Mouse (Mus musculus): ENCODE measurements around the gene Adam12. TPM values are rescaled to one million over a fixed set of nuclear protein-coding genes. Genes with fewer than 3 reads are reported as not detected.

Gene Adam12
- polyA plus RNA-seq, 1 experiment from 2014 or later, result 6.3 TPM

DNA sequence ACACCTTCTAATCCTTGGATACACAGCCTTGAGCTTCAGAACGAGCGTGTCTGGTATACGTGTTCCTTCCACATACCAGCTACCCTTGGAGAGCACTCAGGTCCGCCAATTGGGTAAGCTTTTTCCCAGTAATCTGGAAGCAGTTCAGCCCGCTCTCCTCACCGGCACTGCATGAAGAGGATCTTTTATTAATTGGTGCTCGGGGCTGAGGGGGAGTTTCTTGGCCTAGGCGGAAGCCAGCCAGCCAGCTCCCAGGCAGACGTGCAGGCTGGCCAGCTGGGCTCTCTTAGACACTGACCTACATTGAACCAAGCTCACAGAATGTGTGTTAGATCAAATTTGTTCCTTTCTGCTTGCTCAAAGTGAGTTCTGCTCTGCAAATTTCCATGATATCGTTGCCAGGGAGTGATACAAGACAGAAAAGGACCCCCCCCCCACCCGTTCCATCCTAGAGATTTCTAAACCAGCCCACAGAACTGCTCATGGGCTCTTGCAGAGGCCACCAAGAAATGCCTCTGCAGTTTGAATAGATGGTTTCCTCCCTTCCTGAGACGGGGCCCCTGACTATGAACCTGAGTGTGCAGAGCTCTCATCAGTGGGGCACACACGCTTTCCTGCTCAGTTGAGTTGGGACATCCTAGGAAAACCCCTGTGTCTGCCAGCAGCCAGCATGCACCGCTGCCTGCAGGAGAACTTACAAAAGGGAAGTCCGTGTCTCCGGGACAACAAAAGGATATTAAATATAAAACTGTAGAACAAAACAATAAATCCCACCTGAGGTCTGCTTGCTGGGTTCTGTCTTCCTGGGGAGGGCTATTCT lies 205.5 kb downstream of the Adam12 start:
- Histone ChIP-seq H3K4me3 (replicated peaks) (no peak overlapping the region), H3K4me1 (0 out of 2 replicates have a peak, but pooled peaks cover 10% of the 10 kb centered on the region), H3K9ac (no peak overlapping the region), H3K9me3 (no peaks in the 10 kb centered on the region), H3K4me2 (no peak overlapping the region), H3K27me3 (replicated peaks) (no peaks in the 10 kb centered on the region), H3K27ac (peak overlapping the region; percentile 63), H3K36me3 (no peaks in the 10 kb centered on the region)
- peak; percentile 62; the same call in 1 of the 2 replicates for ATAC-seq (ENCODE audit: insufficient read depth, low FRiP score, low read depth)
- WGBS, result 37% methylated on average over 16 of the region's 16 CpGs

DNA sequence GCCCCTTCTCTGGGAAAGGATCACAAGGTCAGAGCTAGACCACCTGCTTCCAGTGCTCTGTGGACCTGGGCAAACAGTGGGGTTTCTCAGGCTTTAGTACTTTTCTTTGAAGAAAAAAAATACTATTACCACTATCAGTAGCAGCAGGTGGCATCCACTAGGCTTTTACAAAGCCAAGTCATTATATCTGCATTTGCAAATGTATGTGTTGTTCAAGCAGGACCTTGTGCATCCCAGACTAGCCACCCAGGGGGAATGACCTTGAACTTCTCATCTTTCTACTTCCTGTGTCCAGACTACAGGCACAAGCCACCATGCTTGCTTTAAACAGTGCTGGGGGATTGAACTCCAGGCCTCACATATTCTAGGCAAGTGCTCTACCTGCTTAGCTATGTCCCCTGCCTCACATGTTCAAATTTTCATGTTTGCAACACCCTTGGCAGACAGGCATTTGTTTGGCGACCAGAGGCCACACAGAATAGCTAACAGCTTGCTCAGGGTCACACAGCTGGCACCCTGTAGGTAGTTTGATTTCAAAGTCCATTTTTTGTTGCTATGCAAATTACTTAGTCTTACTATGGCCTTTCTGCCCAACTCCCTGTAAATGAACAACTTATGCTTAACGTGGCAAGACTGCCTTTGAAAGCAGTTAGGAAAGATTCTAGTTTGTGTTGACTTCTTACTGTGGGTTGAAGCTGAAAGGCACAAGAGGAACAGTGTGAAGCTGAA lies 209.6 kb downstream of the Adam12 start:
- Histone ChIP-seq H3K4me3 (replicated peaks) (no peak overlapping the region), H3K9ac (no peak overlapping the region), H3K27me3 (replicated peaks) (no peaks in the 10 kb centered on the region), H3K9me3 (no peaks in the 10 kb centered on the region), H3K36me3 (no peaks in the 10 kb centered on the region), H3K4me1 (0 out of 2 replicates have a peak, but pooled peaks cover 4% of the 10 kb centered on the region), H3K4me2 (no peak overlapping the region), H3K27ac (no peak overlapping the region)
- peak; percentile 52; the same call in 1 of the 2 replicates for ATAC-seq (ENCODE audit: insufficient read depth, low FRiP score, low read depth)
- WGBS, result 53% methylated on average over 2 of the region's 2 CpGs

DNA sequence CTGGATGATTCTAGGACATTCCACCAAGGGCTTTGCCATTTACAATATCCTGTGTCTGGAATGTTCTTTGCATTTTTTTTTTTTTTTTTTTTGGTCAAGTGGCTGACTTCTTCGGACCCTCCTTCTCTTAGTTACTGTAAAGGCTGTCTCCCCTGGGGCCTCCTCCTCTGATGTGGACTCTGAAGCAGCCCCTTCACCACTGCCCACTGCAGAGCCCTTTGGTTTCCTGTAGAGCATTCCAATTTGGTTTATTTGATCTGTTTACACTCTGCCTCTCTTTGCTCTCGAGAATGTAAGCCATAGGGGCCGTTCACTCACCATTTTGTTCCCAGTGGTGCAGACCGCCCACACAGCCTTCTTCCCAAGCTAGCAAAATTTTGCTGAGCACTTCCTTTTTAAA lies 216.7 kb downstream of the Adam12 start:
- Histone ChIP-seq H3K9me3 (no peaks in the 10 kb centered on the region), H3K36me3 (no peaks in the 10 kb centered on the region), H3K4me1 (peaks cover 4% of the 10 kb centered on the region; the same call in 1 of the 2 replicates), H3K27ac (no peak overlapping the region), H3K27me3 (replicated peaks) (no peaks in the 10 kb centered on the region), H3K4me2 (no peak overlapping the region), H3K9ac (no peak overlapping the region), H3K4me3 (replicated peaks) (no peak overlapping the region)
- no peak for ATAC-seq (ENCODE audit: insufficient read depth, low FRiP score, low read depth)
- WGBS, result 32% methylated on average over 4 of the region's 4 CpGs

DNA sequence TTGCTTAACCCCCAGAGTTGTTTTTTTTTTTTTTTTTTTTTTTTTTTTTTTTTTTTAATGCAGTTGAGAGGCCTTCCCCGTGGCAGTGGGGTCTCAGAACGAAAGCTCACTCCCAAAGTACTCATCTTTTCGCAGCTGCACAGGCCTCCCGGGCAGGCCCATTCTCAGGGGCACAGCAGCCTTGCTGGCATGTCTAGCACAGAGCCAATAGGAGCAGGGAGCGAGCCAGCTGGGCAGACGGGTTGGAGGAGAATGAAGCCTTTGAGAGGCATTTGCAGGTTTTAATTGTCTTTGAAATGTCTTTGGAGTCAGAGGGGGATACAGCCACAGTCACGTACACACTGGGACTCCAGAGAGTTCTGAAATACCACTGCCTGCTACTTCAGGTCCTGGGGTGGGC lies 217.2 kb downstream of the Adam12 start:
- Histone ChIP-seq H3K4me3 (replicated peaks) (no peak overlapping the region), H3K9ac (no peak overlapping the region), H3K27me3 (replicated peaks) (no peaks in the 10 kb centered on the region), H3K4me2 (no peak overlapping the region), H3K36me3 (no peaks in the 10 kb centered on the region), H3K9me3 (no peaks in the 10 kb centered on the region), H3K27ac (no peak overlapping the region), H3K4me1 (peaks cover 4% of the 10 kb centered on the region; the same call in 1 of the 2 replicates)
- WGBS, result 65% methylated on average over 7 of the region's 7 CpGs
- ATAC-seq (ENCODE audit: insufficient read depth, low FRiP score, low read depth), result no peak

DNA sequence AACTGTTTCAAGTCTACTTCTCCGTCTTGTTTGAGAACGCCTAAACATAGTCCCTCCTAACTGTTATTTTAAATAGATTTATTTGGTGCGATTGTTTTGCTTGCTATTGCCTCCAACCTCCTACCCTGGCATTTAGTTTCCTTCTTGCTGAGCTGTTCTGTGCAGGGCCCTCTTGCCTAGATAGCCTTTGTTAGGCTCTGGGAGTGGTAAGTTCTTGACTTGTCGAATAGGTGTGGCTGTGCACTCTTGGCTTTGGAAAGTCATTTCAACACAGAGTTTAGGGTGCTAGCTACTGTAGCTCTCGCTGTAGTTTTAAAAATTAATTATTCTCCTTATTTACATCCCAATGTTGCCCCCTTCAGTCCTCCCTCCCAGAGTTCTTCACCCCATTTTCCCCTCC lies 222.8 kb downstream of the Adam12 start:
- no peaks in the 10 kb centered on the region for H3K27me3 ChIP-seq (replicated peaks)
- no peak overlapping the region for H3K9ac ChIP-seq
- H3K4me3 ChIP-seq (replicated peaks), result no peak overlapping the region
- no peaks in the 10 kb centered on the region for H3K36me3 ChIP-seq
- H3K4me2 ChIP-seq, result no peak overlapping the region
- no peaks in the 10 kb centered on the region for H3K9me3 ChIP-seq
- ATAC-seq (ENCODE audit: insufficient read depth, low FRiP score, low read depth), result no peak
- no peak overlapping the region for H3K27ac ChIP-seq
- WGBS, result 72% methylated on average over 5 of the region's 5 CpGs
- no peaks in the 10 kb centered on the region for H3K4me1 ChIP-seq

DNA sequence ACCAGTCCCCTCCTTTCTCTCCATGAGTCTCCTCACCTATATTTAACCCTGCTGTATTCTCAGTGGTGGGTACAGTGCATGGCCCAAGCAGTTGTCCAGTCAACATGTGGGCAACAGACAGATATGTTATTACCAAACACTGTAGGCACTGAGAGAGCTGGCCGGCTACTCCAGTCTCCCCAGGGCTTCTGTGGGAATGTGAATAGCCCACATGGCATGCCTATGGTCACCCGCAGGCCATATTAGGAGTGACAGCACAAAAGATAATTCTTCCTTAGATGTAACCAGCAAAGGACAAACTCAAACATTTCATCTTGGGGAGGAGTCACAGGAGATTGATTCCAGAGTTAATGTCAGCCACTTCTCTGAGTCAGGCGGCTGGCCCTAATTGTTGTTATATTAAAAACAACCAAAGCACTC lies 224.0 kb downstream of the Adam12 start:
- WGBS, result 71% methylated on average over 3 of the region's 3 CpGs
- no peaks in the 10 kb centered on the region for H3K27me3 ChIP-seq (replicated peaks)
- no peak for ATAC-seq (ENCODE audit: insufficient read depth, low FRiP score, low read depth)

DNA sequence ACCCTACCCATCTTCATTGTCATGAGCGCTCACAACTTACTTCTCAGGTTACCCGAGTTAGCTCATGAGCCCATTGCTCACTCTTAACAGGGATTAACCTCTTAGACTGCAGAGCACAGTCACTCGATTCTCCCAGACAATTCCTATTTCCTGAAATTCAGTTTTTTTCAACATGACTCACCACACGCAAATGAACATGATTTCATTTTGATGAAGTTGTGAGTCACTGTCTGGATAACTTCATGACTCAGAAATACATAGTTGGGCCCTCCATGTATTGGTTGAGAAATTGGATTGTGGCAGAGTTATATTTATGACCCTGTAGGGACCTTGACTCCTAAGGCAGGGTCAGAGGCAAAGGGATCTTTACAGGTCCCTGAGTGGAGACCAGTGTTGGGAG lies 230.4 kb downstream of the Adam12 start:
- Histone ChIP-seq H3K36me3 (no peaks in the 10 kb centered on the region), H3K9me3 (no peaks in the 10 kb centered on the region), H3K4me1 (no peaks in the 10 kb centered on the region), H3K27ac (no peak overlapping the region), H3K27me3 (replicated peaks) (no peaks in the 10 kb centered on the region), H3K9ac (no peak overlapping the region), H3K4me3 (replicated peaks) (no peak overlapping the region), H3K4me2 (no peak overlapping the region)
- WGBS, result 80% methylated on average over 4 of the region's 4 CpGs
- ATAC-seq (ENCODE audit: insufficient read depth, low FRiP score, low read depth), result no peak

More for the DNA sequence above, 224.0 kb downstream of the Adam12 start:
- Histone ChIP-seq H3K9me3 (no peaks in the 10 kb centered on the region), H3K27ac (no peak overlapping the region), H3K9ac (no peak overlapping the region), H3K4me2 (no peak overlapping the region), H3K4me1 (no peaks in the 10 kb centered on the region), H3K4me3 (replicated peaks) (no peak overlapping the region), H3K36me3 (no peaks in the 10 kb centered on the region)

DNA sequence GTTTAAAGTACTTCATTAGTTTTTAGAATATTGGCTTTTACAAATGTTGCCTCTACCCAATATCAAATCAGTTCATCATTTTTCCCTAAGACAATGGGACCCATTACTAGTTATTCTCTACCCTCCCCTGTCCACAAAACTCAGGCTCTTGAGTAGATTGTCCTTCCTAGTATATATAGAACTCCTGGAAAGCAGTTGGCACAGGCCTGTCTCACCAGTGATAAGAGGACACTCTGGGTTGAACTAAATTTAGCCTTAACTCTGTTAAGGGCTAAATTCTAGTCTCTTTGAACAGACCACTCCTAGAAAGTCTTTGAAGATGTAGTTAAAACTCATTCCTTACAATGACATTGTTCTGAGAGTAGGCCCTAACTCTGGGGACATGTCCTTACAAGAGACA lies 241.0 kb downstream of the Adam12 start:
- no peak for ATAC-seq (ENCODE audit: insufficient read depth, low FRiP score, low read depth)
- H3K27ac ChIP-seq, result no peak overlapping the region
- H3K36me3 ChIP-seq, result no peaks in the 10 kb centered on the region
- H3K9ac ChIP-seq, result no peak overlapping the region
- no peaks in the 10 kb centered on the region for H3K4me1 ChIP-seq
- no peaks in the 10 kb centered on the region for H3K9me3 ChIP-seq
- no peak overlapping the region for H3K4me3 ChIP-seq (replicated peaks)
- H3K27me3 ChIP-seq (replicated peaks), result no peaks in the 10 kb centered on the region
- H3K4me2 ChIP-seq, result no peak overlapping the region

DNA sequence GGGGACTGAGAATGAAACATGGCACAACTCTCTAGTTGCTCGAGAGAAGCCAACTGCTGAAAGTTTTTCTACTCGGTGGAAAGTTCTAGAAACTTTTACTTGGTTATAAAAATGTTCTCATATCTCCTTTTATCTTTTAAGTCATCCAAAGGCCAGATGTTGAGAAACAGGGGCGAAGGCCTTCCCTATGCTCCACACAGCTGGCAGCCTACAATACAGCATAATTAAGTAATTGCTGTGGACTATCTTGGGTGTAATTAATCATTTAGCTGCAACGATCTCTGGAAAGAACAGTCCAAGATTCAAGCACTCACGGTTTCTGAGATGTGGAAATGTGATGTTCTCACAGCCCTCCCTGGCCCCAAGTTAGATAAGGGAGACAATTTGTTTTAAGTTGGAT lies 243.6 kb downstream of the Adam12 start:
- no peaks in the 10 kb centered on the region for H3K9me3 ChIP-seq
- no peak overlapping the region for H3K4me2 ChIP-seq
- ATAC-seq (ENCODE audit: insufficient read depth, low FRiP score, low read depth), result no peak
- H3K27ac ChIP-seq, result no peak overlapping the region
- H3K4me1 ChIP-seq, result no peaks in the 10 kb centered on the region
- 48% methylated on average over 5 of the region's 5 CpGs for WGBS
- H3K4me3 ChIP-seq (replicated peaks), result no peak overlapping the region
- H3K27me3 ChIP-seq (replicated peaks), result no peaks in the 10 kb centered on the region
- no peak overlapping the region for H3K9ac ChIP-seq
- H3K36me3 ChIP-seq, result no peaks in the 10 kb centered on the region

DNA sequence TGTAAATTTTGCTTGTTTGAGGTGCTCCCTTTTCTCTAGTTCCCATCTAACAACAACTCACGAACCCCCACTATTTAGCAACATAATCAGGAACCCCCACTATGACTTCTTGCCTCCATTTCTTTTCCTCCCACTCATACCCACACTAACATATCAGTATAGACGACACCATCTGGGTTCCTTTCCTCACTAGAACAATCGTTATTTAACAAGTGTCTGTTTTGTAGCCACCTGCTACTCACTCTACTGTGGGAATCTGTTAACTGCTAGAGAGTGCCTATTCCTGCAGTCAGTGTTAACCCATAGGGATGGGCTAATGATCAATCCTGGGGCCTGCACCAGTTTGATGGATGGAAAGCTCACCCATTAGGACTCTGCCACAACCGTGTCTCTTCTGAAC lies 245.7 kb downstream of the Adam12 start:
- Histone ChIP-seq H3K4me1 (no peaks in the 10 kb centered on the region), H3K27me3 (replicated peaks) (no peaks in the 10 kb centered on the region), H3K9me3 (no peaks in the 10 kb centered on the region), H3K36me3 (no peaks in the 10 kb centered on the region), H3K4me3 (replicated peaks) (no peak overlapping the region), H3K9ac (no peak overlapping the region), H3K4me2 (no peak overlapping the region), H3K27ac (no peak overlapping the region)
- ATAC-seq (ENCODE audit: insufficient read depth, low FRiP score, low read depth), result no peak
- WGBS, result 73% methylated on average over 4 of the region's 4 CpGs

DNA sequence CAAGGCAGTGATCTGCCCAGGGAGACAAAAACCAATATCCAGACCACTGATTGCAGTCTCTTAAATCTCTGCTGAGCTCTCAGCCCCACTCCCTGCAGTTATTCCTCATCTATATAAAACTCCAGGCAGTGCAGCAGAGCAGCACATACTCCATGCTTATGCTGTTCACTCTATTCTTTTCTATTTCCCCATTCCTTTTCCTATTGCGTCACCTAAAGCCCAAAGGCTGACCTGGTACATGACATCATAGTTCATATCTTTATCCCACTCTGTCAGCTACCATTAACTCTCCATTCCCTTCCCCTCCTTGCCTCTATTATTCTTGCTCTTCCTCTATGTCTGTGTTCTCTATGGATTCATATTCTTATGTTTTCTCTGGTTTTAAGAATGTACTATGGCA lies 246.3 kb downstream of the Adam12 start:
- no peaks in the 10 kb centered on the region for H3K4me1 ChIP-seq
- H3K9me3 ChIP-seq, result no peaks in the 10 kb centered on the region
- H3K9ac ChIP-seq, result no peak overlapping the region
- 81% methylated on average over 1 of the region's 1 CpGs for WGBS
- H3K4me3 ChIP-seq (replicated peaks), result no peak overlapping the region
- ATAC-seq (ENCODE audit: insufficient read depth, low FRiP score, low read depth), result no peak
- no peak overlapping the region for H3K4me2 ChIP-seq
- no peaks in the 10 kb centered on the region for H3K36me3 ChIP-seq
- no peaks in the 10 kb centered on the region for H3K27me3 ChIP-seq (replicated peaks)
- H3K27ac ChIP-seq, result no peak overlapping the region

DNA sequence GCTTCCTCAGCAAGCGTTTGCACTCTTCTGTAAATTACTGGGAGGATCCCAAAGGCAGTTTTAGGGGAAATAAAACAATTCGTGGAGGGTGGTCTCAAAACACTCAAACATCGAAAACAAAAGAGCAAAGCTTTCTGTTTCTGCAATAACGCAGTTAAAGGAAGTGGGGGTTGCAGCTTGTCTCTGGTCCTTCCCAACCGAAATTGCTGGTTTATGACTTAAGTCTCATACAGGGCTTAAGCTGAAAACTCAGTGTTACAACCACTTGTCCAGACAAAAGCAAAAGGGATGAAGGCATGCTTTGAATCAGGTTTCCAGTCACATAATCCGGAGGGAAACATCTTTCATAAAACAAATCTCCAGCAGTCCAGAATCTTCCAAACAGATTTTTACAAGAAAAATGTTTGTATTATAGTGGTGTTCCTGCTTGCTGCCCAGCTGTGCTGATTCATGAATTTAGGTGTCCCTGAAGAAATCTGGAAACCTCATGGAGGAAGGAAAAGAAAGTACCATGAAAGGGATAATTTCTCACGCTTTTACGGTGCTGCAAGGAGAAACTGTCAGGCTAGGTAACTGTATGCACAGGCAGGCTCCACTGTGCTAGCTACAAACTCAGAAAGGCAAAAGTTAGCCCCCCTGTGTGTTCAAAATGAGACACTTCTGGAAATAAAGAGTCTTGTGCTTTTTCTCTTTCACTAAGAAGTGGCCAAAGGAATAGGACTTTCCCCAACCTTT lies 255.4 kb downstream of the Adam12 start:
- no peak for ATAC-seq (ENCODE audit: insufficient read depth, low FRiP score, low read depth)
- Histone ChIP-seq H3K9me3 (no peaks in the 10 kb centered on the region), H3K36me3 (no peaks in the 10 kb centered on the region), H3K4me3 (replicated peaks) (no peak overlapping the region), H3K9ac (no peak overlapping the region), H3K27me3 (replicated peaks) (no peaks in the 10 kb centered on the region), H3K4me2 (no peak overlapping the region), H3K27ac (peak overlapping the region; percentile 31; the same call in 1 of the 2 replicates), H3K4me1 (peaks cover 5% of the 10 kb centered on the region; the same call in 1 of the 2 replicates)
- 32% methylated on average over 8 of the region's 8 CpGs for WGBS

All from stomach, embryonic 15.5 days (tissue).